Mouse (Mus musculus): ENCODE data around the gene BC049352. TPM values are rescaled to one million over a fixed set of nuclear protein-coding genes. Genes with fewer than 3 reads are reported as not detected.

BC049352 gene
- polyA plus RNA-seq, 2 experiments: not detected

DNA sequence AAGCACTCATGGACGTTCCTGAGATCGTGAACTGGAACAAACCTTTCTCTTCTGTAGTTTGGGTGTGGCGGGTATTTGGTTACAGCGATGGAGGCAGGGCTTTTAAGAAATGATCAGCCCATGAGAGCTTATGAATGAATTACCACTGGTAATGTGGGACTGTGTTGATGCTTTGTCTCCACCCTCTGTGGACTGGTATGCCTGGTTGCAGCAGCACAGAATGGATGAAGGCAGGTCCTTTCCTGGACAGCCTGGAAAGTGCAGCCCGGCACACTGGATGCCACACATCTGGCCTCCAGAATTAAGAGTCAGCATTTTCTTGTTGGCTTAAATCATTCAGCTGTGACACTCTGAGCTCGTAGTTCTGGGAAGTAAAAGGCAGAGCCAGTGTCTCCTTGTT is 30.2 kb downstream of the BC049352 start:
- 59% methylated on average over 6 of the region's 6 CpGs for WGBS
- DNase-seq (ENCODE audit: low spot score) (no peak), ATAC-seq (ENCODE audit: low FRiP score, low read depth) (no peak)
- Histone ChIP-seq H3K27me3 (ENCODE audit: control insufficient read depth, insufficient read depth, low read length) (no peaks in the 10 kb centered on the region), H3K4me1 (ENCODE audit: control insufficient read depth, insufficient read depth, low read length) (no peaks in the 10 kb centered on the region), H3K4me2 (replicated peaks; ENCODE audit: low read depth, low read length, severe bottlenecking) (no peak overlapping the region), H3K9me3 (ENCODE audit: control insufficient read depth, low read length) (no peaks in the 10 kb centered on the region), H3K36me3 (ENCODE audit: control insufficient read depth, insufficient read depth, low read length) (no peaks in the 10 kb centered on the region), H3K4me3 (replicated peaks; ENCODE audit: low read length) (no peak overlapping the region), H3K9ac (ENCODE audit: low read depth, low read length, severe bottlenecking) (no peak overlapping the region), H3K27ac (replicated peaks; ENCODE audit: low read depth, low read length) (no peak overlapping the region)
- no peak for TF ChIP-seq POLR2A (IDR thresholded peaks at IDR 0.05; ENCODE audit: borderline replicate concordance, extremely low read depth, insufficient read depth, insufficient read length)

DNA sequence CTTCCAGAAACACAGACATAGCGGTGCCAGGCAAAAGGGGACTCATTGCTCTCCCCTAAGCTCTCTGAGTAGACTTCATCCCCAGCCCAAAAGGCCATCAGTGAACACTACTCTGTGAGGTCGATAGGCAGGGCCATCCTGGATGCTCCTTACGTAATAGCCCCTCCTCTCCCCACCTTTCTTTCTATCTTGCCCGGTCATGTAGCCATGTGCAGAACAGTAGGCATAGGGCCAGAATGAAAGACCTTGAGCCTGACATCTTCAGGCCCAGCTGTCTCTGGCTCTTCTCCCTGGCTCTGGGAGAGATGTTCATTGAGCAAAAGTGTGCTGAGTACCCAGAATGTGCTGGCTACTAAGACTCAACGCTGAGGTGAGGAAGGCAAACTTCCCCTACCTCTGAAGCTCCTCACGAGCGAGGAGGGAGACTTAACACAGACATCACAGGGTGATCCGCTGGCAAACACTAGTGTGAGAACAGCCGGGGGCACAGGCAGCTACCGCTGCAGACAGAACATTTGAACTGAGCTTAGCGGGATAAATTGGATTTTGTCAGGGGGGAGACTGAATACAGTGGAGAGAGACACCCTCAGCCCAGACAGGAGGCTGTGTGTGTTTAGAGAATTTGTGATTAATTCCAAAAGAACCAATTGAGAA is 33.8 kb downstream of the BC049352 start:
- no peak overlapping the region for H3K27ac ChIP-seq (replicated peaks; ENCODE audit: low read depth, low read length)
- ATAC-seq (ENCODE audit: low FRiP score, low read depth) (no peak), DNase-seq (ENCODE audit: low spot score) (no peak)
- no peaks in the 10 kb centered on the region for H3K27me3 ChIP-seq (ENCODE audit: control insufficient read depth, insufficient read depth, low read length)
- H3K4me1 ChIP-seq (ENCODE audit: control insufficient read depth, insufficient read depth, low read length): no peaks in the 10 kb centered on the region
- no peak overlapping the region for H3K4me3 ChIP-seq (replicated peaks; ENCODE audit: low read length)
- no peak overlapping the region for H3K4me2 ChIP-seq (replicated peaks; ENCODE audit: low read depth, low read length, severe bottlenecking)
- TF ChIP-seq POLR2A (IDR thresholded peaks at IDR 0.05; ENCODE audit: borderline replicate concordance, extremely low read depth, insufficient read depth, insufficient read length): no peak
- 70% methylated on average over 11 of the region's 11 CpGs for WGBS
- no peak overlapping the region for H3K9ac ChIP-seq (ENCODE audit: low read depth, low read length, severe bottlenecking)
- no peaks in the 10 kb centered on the region for H3K36me3 ChIP-seq (ENCODE audit: control insufficient read depth, insufficient read depth, low read length)
- no peaks in the 10 kb centered on the region for H3K9me3 ChIP-seq (ENCODE audit: control insufficient read depth, low read length)

GRCm38 (mm10) chr9:45219644-45220043 is 37.8 kb downstream of the BC049352 start:
- H3K4me2 ChIP-seq (replicated peaks; ENCODE audit: low read depth, low read length, severe bottlenecking): no peak overlapping the region
- no peaks in the 10 kb centered on the region for H3K27me3 ChIP-seq (ENCODE audit: control insufficient read depth, insufficient read depth, low read length)
- WGBS: 88% methylated on average over 3 of the region's 3 CpGs
- H3K9ac ChIP-seq (ENCODE audit: low read depth, low read length, severe bottlenecking): no peak overlapping the region
- no peak overlapping the region for H3K27ac ChIP-seq (replicated peaks; ENCODE audit: low read depth, low read length)
- no peak for ATAC-seq (ENCODE audit: low FRiP score, low read depth)
- H3K9me3 ChIP-seq (ENCODE audit: control insufficient read depth, low read length): no peaks in the 10 kb centered on the region
- no peaks in the 10 kb centered on the region for H3K4me1 ChIP-seq (ENCODE audit: control insufficient read depth, insufficient read depth, low read length)
- DNase-seq (ENCODE audit: low spot score): no peak
- H3K36me3 ChIP-seq (ENCODE audit: control insufficient read depth, insufficient read depth, low read length): no peaks in the 10 kb centered on the region
- H3K4me3 ChIP-seq (replicated peaks; ENCODE audit: low read length): no peak overlapping the region
- no peak for TF ChIP-seq POLR2A (IDR thresholded peaks at IDR 0.05; ENCODE audit: borderline replicate concordance, extremely low read depth, insufficient read depth, insufficient read length)

- Histone ChIP-seq H3K36me3 (ENCODE audit: control insufficient read depth, insufficient read depth, low read length) (no peaks in the 10 kb centered on the region), H3K9ac (ENCODE audit: low read depth, low read length, severe bottlenecking) (no peak overlapping the region), H3K4me2 (replicated peaks; ENCODE audit: low read depth, low read length, severe bottlenecking) (no peak overlapping the region), H3K9me3 (ENCODE audit: control insufficient read depth, low read length) (no peaks in the 10 kb centered on the region), H3K4me3 (replicated peaks; ENCODE audit: low read length) (no peak overlapping the region), H3K4me1 (ENCODE audit: control insufficient read depth, insufficient read depth, low read length) (no peaks in the 10 kb centered on the region), H3K27ac (replicated peaks; ENCODE audit: low read depth, low read length) (no peak overlapping the region), H3K27me3 (ENCODE audit: control insufficient read depth, insufficient read depth, low read length) (no peaks in the 10 kb centered on the region)
- peak; percentile 77 for DNase-seq (ENCODE audit: low spot score)
- 16% methylated on average over 6 of the region's 6 CpGs for WGBS
- ATAC-seq (ENCODE audit: low FRiP score, low read depth): peak; percentile 65
- no peak for TF ChIP-seq POLR2A (IDR thresholded peaks at IDR 0.05; ENCODE audit: borderline replicate concordance, extremely low read depth, insufficient read depth, insufficient read length)
These were observed 39.8 kb downstream of the BC049352 start for GRCm38 (mm10) chr9:45221567-45221966.

DNA sequence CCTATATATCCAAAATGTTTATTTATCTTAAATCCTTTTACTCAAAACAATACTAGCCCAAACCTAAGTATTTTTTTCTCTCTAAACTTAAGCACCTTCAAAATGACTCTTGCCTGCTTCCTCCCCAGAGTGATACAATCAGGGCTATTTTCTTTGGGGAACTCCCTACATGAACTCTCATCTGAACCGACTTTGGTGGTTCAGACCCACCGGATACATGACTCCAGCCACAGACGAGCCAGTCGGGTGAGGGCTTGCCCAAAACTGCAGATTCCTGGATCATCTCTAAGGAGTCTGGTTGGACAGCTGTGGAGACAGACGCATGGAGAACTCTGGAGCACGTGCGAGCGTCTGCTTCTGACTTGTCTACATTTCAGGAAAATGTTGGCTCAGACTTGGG is 47.6 kb downstream of the BC049352 start:
- H3K9ac ChIP-seq (ENCODE audit: low read depth, low read length, severe bottlenecking): no peak overlapping the region
- no peaks in the 10 kb centered on the region for H3K36me3 ChIP-seq (ENCODE audit: control insufficient read depth, insufficient read depth, low read length)
- H3K4me3 ChIP-seq (replicated peaks; ENCODE audit: low read length): no peak overlapping the region
- no peak overlapping the region for H3K4me2 ChIP-seq (replicated peaks; ENCODE audit: low read depth, low read length, severe bottlenecking)
- DNase-seq (ENCODE audit: low spot score) (no peak), ATAC-seq (ENCODE audit: low FRiP score, low read depth) (no peak)
- no peaks in the 10 kb centered on the region for H3K9me3 ChIP-seq (ENCODE audit: control insufficient read depth, low read length)
- H3K27ac ChIP-seq (replicated peaks; ENCODE audit: low read depth, low read length): no peak overlapping the region
- H3K4me1 ChIP-seq (ENCODE audit: control insufficient read depth, insufficient read depth, low read length): no peaks in the 10 kb centered on the region
- 72% methylated on average over 8 of the region's 8 CpGs for WGBS
- no peak for TF ChIP-seq POLR2A (IDR thresholded peaks at IDR 0.05; ENCODE audit: borderline replicate concordance, extremely low read depth, insufficient read depth, insufficient read length)
- no peaks in the 10 kb centered on the region for H3K27me3 ChIP-seq (ENCODE audit: control insufficient read depth, insufficient read depth, low read length)
